Mouse (Mus musculus) cerebellum, adult 11-12 months (tissue): Measurements from ENCODE around the gene Calm3.

ENCODE experiments used
- DNase-seq: peaks from one replicate; pipeline ENCODE4 v3.0.0; 2022

Calm3 gene

DNA sequence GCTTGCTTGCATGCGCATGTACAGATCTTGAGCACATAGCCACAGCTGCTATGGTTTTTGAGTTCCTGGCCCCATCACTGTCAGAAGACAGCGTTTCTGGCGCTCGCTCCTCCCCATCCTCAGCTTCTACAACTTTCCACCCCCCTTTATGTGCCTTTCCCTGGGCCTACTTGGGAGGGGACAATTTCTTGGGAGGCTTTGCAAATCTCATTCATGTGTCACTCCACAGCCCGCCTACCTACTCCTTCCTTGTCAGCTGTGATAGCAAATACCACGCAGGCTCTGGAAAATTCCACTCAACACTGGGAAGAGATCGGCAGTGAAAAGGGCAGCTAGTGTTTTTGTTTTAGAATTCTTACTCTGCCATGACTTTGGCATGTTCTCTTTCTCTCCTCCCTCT lies 16.4 kb upstream of the Calm3 start:
- DNase-seq = no peak

DNA sequence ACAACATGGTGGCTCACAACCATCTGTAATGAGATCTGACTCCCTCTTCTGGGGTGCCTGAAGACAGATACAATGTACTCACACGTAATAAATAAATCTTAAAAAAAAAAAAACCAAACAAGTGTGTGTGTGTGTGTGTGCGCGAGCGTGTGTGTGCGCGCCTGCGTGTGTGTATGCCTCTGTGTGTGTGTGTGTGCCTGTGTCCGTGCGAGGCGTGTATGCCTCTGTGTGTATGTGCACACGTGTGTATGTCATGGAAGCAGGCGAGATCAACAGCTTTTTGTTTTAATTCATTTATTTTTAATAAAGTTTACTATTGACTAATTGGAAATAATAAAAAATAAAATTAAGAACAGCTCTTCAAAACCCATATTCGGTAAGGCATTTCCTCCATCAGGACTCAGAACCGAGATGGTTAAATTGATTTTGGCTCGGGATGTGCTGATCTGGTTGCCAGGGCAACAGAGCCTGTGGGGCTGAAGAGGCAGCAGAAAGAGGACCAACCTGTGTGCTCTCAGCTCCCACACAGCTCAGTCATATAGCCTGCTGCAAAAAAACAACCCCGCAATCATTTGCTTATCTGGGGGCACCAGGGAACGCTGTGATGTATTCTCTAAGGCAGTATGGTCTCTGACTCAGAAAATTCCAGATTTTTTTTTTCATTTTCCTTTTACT lies 14.3 kb upstream of the Calm3 start:
- DNase-seq = peak; percentile 56

DNA sequence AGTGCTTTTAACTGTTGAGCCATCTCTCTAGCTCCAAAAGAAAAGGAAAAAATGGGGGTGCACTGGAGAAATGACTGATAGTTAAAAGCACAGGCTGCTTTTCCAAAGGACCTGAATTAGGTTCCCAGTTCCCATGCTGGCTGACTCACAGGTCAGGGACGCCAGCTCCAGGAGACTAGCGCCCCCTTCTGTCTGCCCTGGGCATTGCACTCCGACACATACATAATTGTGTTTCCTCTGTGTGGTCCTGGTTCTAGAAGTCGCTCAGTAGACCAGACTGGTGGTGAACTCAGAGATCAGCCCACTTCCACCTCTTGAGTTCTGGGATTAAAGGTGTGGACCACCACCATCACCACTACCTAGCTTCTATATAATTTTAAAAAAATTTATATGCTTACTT lies 13.4 kb upstream of the Calm3 start:
- DNase-seq = no peak

DNA sequence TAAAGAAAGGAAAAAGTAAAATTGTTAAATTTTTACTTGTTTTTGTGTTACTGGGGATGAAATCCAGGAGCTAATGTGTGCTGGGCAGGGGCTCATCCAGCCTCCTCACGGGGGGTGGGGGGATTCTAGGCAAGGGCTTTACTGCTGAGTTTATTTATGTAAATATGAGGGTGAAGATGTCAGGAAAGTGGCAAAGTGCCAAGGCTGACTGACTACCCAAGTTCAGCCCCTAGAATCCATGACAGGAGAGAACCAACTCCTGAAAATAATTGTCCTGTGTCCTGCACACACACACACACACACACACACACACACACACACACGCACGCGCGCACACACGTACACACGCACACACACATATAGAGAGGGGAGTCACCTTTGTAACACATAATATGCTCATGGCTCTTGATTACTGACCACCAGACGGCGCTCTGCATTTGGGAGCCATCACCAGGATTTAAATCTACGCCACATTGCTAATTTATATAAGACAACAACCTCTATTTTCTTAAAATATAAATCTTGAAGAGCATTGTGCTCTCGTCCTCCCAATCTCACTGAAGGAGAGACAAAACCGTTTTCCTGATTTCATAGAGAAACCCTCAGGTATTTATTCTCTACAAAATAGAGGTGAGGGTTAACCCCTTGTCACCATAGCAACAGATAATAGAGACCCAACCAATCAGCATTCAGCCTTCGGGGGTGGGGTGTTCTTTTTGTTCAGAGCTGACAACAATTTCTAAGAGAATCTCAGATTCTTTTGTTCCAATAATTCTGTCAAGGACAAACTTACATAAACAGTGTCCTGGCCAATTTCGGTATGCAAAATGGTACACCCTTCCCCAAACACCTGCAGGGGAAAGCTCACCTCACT lies 9.0 kb upstream of the Calm3 start:
- DNase-seq = peak; percentile 71

DNA sequence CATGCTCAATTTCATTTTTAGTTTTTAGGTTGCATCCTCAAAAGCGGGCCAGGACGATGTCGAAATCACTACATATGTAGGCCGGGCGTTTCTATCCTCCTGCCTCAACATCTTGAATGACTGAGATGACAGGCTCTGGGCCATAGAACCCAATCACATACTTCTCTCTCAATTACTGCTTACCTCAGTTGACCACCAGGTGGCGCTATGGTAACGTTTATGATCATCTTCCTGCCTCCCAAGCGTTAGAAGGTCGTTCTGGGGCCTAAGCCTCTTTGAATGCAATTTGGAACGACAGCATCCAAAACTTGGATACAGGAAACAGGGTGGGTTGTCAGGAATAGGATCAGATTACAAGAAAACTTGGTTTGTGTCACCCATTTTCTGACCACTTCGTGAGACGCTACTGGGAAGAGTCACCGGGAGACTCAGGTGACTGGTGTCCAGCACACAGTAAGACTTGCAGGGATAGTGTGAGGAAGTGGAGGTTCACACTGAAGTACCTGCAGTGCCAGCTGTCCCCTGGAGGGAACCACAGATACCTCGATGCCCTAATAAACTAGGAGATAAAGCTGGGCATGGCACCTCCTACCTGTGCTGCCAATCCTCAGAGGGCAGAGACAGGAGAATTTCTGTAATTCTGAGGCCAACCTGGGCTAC lies 8.2 kb upstream of the Calm3 start:
- peak; percentile 85 for DNase-seq

DNA sequence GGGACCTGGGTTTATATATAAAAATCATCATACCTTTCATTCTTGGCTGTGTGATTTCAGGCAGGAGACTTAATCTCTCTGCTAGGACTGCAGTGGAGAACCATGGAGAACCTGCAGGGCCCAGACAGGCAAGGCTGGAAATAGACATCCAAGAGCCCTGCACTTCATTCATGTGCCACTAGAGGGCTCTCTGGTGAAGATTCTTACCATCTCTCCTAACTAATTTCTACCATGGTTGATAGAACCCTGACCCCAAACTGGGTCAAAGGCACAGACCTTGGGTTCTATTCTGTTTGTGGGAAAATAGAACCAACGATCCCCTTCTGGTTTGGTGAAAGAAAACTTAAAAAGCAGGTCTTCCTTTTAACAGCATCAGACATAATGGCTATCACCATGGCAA lies 6.9 kb upstream of the Calm3 start:
- peak; percentile 75 for DNase-seq

DNA sequence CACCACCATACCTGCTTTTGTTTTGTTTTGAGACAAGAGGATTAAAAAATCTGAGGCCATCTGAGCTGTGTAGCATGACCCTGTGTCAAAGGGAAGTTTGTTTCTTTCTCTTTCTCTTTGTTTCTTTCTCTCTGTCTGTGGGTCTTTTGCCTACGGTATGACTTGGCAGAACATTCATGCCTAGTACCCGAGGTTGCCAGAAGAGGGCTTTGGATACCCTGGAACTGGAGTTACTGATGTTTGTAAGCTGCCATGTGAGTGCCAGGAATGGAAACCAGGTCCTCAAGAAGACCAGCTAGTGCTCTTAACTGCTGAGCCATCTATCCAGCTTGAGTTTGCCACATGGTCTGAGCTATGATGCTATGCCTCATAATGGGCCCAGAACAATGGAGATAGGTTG lies 4.4 kb upstream of the Calm3 start:
- no peak for DNase-seq

DNA sequence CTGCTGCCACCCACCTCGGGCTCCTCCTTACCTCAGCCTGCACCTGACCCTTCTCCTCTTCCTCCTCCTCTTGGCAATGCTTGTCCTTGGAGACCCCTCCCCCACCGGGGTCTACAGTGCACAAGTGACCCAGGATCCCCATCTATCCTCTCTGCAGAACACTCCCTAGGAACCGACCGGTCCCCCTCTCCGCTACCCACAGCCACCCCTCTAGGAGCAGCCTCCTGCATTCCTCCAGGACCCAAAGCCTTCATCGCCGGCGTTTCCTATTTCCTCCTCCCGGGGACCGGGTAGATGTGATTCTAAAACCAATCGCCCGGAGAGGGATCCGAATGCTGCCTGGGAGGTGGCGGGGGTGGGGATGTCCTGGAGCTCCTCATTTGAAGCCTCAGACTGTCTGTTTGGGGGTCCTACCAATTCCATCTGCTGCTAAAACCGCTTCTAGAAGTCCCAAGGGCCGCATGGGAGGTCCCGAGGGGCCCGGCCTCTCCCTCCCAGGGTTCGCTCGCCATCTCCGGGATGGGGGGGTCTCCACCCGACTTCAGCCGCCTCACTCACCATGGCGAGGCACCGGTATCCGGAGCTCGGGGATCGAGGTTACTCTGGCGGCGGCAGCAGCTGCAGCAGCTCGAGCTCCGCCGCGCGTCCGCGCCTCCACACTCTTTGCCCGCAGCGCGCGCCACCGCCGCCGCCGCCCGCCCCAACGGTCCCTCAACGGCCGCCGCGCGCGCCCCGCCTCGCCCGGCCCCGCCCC lies 454 bp downstream of the Calm3 start:
- DNase-seq = peak; percentile 86

DNA sequence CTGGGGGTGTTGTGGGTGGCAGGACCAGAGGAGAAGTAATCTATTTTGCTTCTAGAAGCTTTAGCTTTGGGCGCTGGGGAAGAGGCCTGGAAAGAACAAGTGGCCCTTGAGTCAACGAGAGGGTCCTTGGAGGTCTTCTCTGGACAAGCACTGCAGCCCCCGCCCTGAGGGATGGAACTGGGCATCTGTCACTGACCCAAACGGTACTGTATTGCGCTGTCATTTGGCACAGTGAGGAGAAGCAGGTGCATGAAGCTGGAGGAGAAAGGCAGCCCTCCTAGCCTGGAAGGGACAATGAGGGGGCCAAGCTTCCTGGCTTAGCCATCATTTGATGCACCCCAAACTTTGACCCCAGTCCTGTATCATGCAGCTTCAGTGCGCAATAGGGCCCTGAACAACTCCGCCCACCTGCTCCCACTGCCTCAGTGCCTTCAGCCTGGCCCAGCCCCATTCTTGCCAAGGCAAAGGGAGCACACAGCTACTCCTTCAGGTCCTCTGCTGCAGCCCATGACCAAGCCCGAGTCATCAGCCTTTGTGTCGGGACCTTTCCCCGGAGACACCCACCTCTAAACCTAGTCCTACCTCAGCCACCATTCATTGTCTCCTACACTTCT lies 1.4 kb downstream of the Calm3 start:
- DNase-seq = peak; percentile 81

DNA sequence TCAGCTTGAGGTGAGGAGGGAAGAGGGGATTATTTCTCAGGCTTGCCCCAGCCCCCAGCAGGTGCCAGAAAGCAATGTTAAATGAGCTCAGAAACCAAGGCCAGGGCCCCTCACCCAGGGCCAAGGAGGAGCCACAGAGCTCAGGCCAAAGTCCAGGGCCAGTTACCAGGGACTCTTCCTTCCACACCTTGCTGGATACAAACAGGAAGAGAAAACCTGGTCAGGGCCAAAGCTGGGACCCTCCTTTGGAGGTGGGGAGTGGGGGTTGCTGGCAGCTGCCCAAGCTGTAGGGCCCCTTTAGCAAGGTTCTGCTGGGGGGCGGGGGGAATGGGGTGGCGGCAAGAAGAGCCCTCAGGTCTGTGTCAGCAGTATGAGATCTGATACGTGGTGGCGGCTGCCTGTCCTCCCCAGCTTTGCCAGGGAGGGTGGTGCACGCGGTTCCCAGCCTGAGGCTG lies 2.0 kb downstream of the Calm3 start:
- peak; percentile 69 for DNase-seq

DNA sequence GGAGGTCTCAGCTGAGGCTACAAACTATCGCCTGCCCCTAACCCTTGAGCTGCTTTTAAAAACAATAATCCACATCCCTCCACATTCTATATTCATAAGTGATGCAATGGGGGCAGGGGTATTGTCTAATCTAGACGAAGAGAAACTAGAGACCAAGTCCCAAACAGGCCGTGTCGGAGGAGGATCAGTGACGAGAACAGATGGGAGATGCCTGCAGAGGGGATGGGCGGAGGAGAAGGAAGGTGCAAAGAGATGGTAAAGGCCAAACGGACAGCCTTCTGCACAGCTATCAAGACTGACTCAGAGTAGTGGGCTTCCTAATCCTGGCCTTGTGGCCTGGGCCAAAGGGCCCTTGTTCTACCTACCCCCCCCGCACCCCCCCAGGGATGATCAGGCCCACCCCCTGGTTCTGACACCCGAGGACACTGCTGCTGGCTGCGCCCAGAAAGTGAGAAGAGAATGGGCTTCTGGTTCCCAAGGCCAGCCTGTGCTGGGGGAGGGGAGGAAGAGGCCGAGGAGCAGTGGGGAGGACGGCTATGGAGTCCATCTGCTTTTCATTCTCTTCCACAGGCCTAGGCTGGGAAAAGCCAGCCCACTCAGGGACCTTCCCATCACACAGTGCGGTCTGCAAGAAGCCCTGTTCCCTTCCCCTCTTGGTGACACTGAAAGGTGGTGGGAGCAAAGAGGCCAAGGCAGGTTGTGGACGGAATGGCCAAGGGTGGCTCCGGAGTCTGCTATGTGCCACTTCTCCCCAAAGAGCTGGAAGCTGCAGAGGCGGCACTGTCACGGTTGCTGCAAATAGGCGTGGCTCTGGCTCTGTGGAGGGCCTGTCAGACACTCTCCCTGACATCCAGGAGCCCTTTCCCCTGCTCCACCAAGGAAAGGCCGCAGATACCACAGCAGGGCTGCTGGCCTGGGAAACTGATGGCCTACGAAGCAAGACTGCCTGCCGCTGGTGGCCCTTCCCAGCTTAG lies 2.8 kb downstream of the Calm3 start:
- DNase-seq = peak; percentile 72

DNA sequence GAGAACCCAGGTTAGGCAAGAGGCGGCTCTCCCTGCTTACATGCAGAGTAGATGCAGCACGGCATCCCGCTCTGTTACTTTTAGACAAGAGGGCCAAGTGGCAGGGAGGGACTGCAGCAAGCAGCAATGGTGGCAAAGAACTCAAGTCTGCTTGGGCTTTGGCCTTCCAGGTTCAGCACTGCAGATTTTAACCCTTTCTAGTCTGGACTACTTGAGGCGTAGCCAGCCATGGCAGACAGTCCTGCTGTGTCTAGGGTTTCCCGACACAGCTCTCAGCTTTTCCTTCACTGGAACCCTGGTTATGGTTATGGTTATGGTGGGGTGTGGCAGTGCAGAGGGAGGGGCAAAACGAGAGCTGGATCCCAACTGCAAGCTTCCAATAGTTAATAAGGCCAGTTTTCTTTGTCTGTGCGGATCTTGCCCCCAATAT lies 3.7 kb downstream of the Calm3 start:
- peak; percentile 59 for DNase-seq

DNA sequence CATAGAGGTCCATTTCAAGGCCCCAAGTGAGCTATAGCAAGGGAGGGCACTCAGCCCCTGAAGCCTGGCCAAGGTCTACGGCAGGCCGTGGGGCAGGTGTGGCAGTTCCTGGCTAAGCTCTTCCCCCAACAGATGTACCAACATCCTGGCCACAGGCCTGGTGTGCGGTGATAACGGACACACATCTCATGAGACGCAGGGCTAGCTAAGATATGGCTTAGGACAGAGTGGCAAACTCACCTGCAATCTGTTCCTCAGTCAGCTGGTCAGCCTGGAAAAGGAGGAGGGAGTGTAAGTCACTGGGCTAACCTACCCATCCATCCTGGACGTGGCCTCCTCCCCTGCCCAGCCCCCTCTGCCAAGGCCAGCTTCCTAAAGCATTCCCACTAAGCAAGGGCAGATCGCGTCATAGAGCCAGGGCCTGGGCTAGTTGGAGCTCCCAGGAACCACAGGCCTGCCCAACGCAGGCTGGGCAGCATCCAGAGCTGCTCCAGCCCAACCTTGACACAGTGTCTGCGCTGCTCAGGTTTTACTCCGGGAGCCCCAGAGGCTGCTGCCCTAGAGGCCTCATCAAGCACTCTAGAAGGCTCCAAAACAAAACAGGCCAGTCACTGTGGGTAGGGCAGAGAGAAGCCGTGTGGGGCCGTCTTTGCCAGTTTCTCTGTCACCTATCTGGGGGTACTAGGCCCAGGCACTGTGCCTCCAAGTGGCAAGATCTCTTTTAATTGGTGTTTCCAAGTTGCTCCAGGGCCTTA lies 4.3 kb downstream of the Calm3 start:
- peak; percentile 68 for DNase-seq

DNA sequence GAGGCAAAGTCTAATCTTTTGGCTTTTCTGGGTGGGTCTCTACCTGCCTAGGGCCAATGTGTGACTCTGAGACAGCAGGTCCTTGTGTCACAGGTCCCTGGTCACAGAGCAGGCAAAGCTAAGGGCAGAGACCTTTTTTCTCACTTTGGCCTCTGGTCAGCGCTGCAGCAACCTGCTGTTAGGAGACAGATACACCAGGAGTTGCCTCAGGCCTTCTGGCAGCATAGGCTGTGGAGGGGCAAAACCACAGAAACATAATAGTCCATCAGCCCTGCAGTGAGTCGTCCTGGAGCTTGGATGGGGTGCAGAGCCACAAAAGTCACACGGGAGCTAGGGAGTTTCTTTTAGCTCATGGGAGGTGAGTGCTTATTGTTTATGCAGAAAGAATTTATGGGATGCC lies 5.2 kb downstream of the Calm3 start:
- no peak for DNase-seq

DNA sequence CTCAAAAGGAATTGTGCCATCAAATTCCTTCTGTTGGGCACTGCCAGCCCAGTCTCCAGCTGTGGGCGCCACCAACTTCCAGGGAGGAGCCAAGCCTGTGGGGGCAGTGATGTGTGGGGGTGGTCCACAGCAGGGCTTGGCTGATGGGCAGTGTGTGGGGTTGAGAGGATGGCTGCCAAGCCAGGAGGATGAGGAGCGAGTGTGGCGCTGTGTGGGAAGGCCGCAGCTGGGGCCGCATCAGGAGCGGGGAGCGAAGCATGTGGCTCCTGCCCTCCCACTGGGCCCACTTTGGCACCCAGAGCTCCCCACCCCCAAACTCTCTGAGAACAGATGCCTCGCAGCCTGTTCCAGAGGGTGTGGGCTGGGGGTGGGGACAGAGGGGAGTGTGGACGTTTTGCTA lies 5.9 kb downstream of the Calm3 start:
- peak; percentile 73 for DNase-seq

DNA sequence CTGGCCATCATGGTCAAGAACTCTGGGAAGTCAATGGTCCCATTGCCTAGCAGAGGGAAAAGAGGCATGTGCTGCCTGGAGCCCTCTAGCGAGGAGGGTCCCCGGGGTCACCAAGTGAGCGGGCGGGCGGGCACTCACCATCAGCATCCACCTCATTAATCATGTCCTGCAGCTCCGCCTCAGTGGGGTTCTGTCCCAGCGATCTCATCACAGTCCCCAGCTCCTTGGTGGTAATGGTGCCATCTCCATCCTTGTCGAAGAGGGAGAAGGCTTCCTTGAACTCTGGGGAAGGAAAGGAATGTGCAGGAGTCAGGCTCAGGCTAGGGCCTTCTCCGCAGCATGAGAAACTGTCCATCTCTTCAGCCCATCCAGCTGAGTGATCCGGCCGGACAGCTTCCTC lies 6.5 kb downstream of the Calm3 start:
- DNase-seq = no peak

DNA sequence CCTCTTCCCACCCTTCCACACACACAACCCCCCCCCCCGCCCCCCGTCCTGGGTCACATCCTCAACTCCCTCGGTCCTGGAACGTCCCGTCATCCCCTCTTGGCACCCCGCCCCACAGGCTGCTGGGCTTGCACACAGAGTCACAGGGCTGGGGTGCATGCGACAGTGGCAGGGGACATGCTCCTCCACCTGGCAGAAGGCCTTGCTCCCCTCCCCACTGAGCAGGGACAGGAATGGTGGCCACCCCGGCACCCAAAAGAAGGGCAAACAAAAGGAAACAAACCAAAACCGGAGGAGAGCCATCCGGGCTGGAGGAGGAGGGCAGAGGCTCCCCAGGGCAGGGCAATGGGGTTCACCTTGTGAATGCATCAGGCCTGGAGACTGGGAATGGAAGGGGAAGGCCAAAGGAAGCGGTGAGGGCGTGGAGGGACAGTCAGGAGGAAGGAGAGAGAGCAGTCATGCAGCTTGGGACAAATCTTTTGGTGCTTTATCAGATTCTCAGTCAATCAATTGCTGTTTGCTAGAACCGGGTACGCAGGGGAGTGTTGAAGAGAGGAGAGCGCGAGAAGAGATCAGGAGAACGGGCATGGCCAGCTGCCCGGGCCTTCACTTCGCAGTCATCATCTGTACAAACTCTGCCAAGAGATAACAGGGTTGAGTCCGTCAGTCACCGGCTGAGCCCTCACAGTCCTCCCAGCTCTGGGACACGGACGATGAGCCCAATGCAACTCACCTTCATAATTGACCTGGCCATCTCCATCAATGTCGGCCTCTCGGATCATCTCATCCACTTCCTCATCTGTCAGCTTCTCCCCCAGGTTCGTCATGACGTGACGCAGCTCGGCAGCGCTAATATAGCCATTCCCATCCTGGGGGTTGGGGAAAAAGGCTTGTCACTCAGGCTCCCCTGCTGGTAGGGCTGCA lies 7.3 kb downstream of the Calm3 start:
- peak; percentile 73 for DNase-seq

DNA sequence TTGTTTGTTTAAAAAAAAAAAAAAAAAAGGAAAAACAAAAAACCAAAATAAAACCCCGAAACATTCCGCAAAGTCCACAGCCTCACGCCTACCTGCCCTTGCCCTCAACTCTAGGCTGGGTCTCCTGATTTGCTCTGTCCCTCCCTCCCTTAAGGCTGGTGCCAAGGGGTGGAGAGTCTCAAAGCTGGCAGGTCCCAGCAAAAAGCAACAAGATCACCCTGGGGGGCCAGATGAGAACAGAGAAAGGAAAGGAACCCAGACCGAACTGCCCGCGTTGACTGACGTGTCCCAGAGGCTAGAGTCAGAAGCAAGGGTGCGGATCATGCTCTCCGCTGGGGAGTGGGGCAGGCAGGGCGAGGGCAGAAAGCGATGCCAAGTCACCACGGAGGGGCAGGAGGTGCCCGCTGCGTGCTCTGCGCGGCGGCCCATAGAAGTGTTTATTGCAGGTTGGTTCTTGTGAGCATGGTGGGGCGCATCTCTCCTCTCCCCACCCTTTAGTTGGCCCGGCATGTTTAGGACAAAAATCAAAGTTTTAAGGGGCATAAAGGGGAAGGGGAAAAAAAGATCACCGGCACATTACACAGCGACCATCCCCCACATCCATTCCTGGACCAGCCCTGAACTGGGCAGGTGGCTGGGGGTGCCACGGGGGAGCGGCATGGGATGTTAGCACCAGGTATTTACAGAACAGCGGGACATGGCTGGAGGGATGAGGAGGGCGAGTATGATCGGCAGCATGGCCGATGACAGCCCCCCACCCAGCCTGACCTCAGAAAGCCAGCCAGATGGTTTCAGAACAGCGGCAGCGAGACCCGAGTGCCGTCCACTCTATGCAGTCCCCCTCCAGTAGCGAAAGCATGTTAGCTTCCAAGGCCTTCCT lies 8.2 kb downstream of the Calm3 start:
- DNase-seq = peak; percentile 65
